Mouse (Mus musculus): ENCODE data around the gene Megf8. TPM values are rescaled to one million over a fixed set of nuclear protein-coding genes. Genes with fewer than 3 reads are reported as not detected.

The Megf8 gene
- polyA plus RNA-seq (2015; fragmentation: Nextera tagmentation; extraction: Ambion mirVana), result 2.4 and 2.8 TPM in 2 replicates

GRCm38 (mm10) chr7:25316532-25317445 lies at the start of gene Megf8:
Gene Megf8, plus strand, starts transcription at chr7:25317164.

GRCm38 (mm10) chr7:25267301-25267750 lies 49.6 kb upstream of the Megf8 start, which contains the start of gene Cic:
Gene Cic, plus strand, starts transcription at chr7:25267704.

GRCm38 (mm10) chr7:25297454-25298325 lies 19.3 kb upstream of the Megf8 start, which contains the start of gene Pafah1b3:
Gene Pafah1b3, minus strand, starts transcription at chr7:25297986.

GRCm38 (mm10) chr7:25301063-25301462 lies 15.9 kb upstream of the Megf8 start, which contains the start of gene Prr19:
Gene Prr19, plus strand, starts transcription at chr7:25301411.

GRCm38 (mm10) chr7:25305956-25306613 lies 10.9 kb upstream of the Megf8 start, which contains the start of gene Tmem145:
Gene Tmem145, plus strand, starts transcription at chr7:25306106.

GRCm38 (mm10) chr7:25369058-25369749 lies 52.2 kb downstream of the Megf8 start, which contains the start of gene Cnfn:
Gene Cnfn, minus strand, starts transcription at chr7:25369724.

GRCm38 (mm10) chr7:25398610-25399009 lies 81.6 kb downstream of the Megf8 start, which contains the start of gene Lipe:
Gene Lipe, minus strand, starts transcription at chr7:25398710.

GRCm38 (mm10) chr7:25412833-25413441 lies 96.0 kb downstream of the Megf8 start, which contains the start of gene Cxcl17:
Gene Cxcl17, minus strand, starts transcription at chr7:25412886.

Other genes with a start within 250 kb of the Megf8 start
- gene Grik5, start 244.8 kb upstream of the Megf8 start, polyA plus RNA-seq (2015; fragmentation: Nextera tagmentation; extraction: Ambion mirVana), result 1.8 and 2.3 TPM in 2 replicates
- 11.1 and 11.5 TPM in 2 replicates for gene Zfp574, start 244.6 kb upstream of the Megf8 start, polyA plus RNA-seq (2015; fragmentation: Nextera tagmentation; extraction: Ambion mirVana)
- 3.1 and 5.7 TPM in 2 replicates for gene Pou2f2, start 137.4 kb upstream of the Megf8 start, polyA plus RNA-seq (2015; fragmentation: Nextera tagmentation; extraction: Ambion mirVana)
- gene Dedd2, start 96.5 kb upstream of the Megf8 start, polyA plus RNA-seq (2015; fragmentation: Nextera tagmentation; extraction: Ambion mirVana), result 37.7 and 40.2 TPM in 2 replicates
- gene Zfp526, start 95.7 kb upstream of the Megf8 start, polyA plus RNA-seq (2015; fragmentation: Nextera tagmentation; extraction: Ambion mirVana), result 2.0 and 2.6 TPM in 2 replicates
- gene Gsk3a, start 79.3 kb upstream of the Megf8 start, polyA plus RNA-seq (2015; fragmentation: Nextera tagmentation; extraction: Ambion mirVana), result 8.8 and 10.1 TPM in 2 replicates
- 3.6 and 5.5 TPM in 2 replicates for gene Erf, start 66.4 kb upstream of the Megf8 start, polyA plus RNA-seq (2015; fragmentation: Nextera tagmentation; extraction: Ambion mirVana)
- gene Cic, start 49.5 kb upstream of the Megf8 start, polyA plus RNA-seq (2015; fragmentation: Nextera tagmentation; extraction: Ambion mirVana), result 26.2 and 28.6 TPM in 2 replicates
- 37.1 and 53.3 TPM in 2 replicates for gene Pafah1b3, start 19.2 kb upstream of the Megf8 start, polyA plus RNA-seq (2015; fragmentation: Nextera tagmentation; extraction: Ambion mirVana)
- not detected in 2 replicates for gene Prr19, start 15.8 kb upstream of the Megf8 start, polyA plus RNA-seq (2015; fragmentation: Nextera tagmentation; extraction: Ambion mirVana)
- gene Tmem145, start 11.1 kb upstream of the Megf8 start, polyA plus RNA-seq (2015; fragmentation: Nextera tagmentation; extraction: Ambion mirVana), result not detected in 2 replicates
- gene Cnfn, start 52.6 kb downstream of the Megf8 start, polyA plus RNA-seq (2015; fragmentation: Nextera tagmentation; extraction: Ambion mirVana), result not detected in 2 replicates
- gene Lipe, start 81.5 kb downstream of the Megf8 start, polyA plus RNA-seq (2015; fragmentation: Nextera tagmentation; extraction: Ambion mirVana), result 6.1 and 7.0 TPM in 2 replicates
- gene Cxcl17, start 95.7 kb downstream of the Megf8 start, polyA plus RNA-seq (2015; fragmentation: Nextera tagmentation; extraction: Ambion mirVana), result not detected in 2 replicates
- gene Ceacam1, start 160.4 kb downstream of the Megf8 start, polyA plus RNA-seq (2015; fragmentation: Nextera tagmentation; extraction: Ambion mirVana), result 6.6 and 10.4 TPM in 2 replicates
- gene Ceacam2, start 222.7 kb downstream of the Megf8 start, polyA plus RNA-seq (2015; fragmentation: Nextera tagmentation; extraction: Ambion mirVana), result not detected in 2 replicates

Measured in spleen, postnatal 0 days (tissue).